Mouse (Mus musculus) liver, postnatal 0 days (tissue): ENCODE data around the gene Itk. TPM values are rescaled to one million over a fixed set of nuclear protein-coding genes. Genes with fewer than 3 reads are reported as not detected.

Experiments used
- ATAC-seq: fragments of 200-750 bp; cut with Nextera tagmentation; 2 replicates; pipeline ENCODE4 v1.8.0; 2017; ENCODE audit warnings: mild to moderate bottlenecking, moderate library complexity
- DNase-seq: peaks from one replicate; pipeline ENCODE4 v3.0.0-alpha.2; 2016
- H3K27ac ChIP-seq: fragments of 300-500 bp; sonication (generic); 2 replicates; pipeline ENCODE4 v1.5.1; 2014; ENCODE audit warnings: antibody characterized with exemption, moderate library complexity, mild to moderate bottlenecking, low read depth
- H3K27me3 ChIP-seq: fragments of 300-500 bp; sonication (generic); 2 replicates; pipeline ENCODE4 v1.6.1; 2014; ENCODE audit warnings: low read length, control low read depth, mixed read lengths; ENCODE audit not compliant: insufficient read depth
- H3K36me3 ChIP-seq: fragments of 300-500 bp; sonication (generic); replicated peaks from 2 replicates; pipeline ENCODE4 v1.6.1; 2014; ENCODE audit warnings: mild to moderate bottlenecking, control low read depth, low read length, moderate library complexity, mixed read lengths; ENCODE audit not compliant: insufficient read depth
- H3K4me1 ChIP-seq: fragments of 300-500 bp; sonication (generic); 2 replicates; pipeline ENCODE4 v1.6.1; 2014; ENCODE audit warnings: antibody characterized with exemption, mild to moderate bottlenecking, control low read depth; ENCODE audit not compliant: insufficient read depth
- H3K4me2 ChIP-seq: fragments of 300-500 bp; sonication (generic); 2 replicates; pipeline ENCODE4 v1.6.1; 2014; ENCODE audit warnings: low read depth, mild to moderate bottlenecking, low read length, moderate library complexity, mixed read lengths
- H3K4me3 ChIP-seq: fragments of 300-500 bp; sonication (generic); 2 replicates; pipeline ENCODE4 v1.5.1; 2014; ENCODE audit warnings: low read depth, low read length
- H3K9ac ChIP-seq: fragments of 300-500 bp; sonication (generic); replicated peaks from 2 replicates; pipeline ENCODE4 v1.6.1; 2014; ENCODE audit warnings: mild to moderate bottlenecking, moderate library complexity
- H3K9me3 ChIP-seq: fragments of 300-500 bp; sonication (generic); 2 replicates; pipeline ENCODE4 v1.6.1; 2016; ENCODE audit warnings: mild to moderate bottlenecking, control low read depth, low read length, mixed read lengths
- CTCF ChIP-seq: sonication (generic); IDR thresholded peaks from 2 replicates; pipeline ENCODE4 v1.5.1; 2016; ENCODE audit warnings: antibody characterized with exemption, low read depth
- EP300 ChIP-seq: IDR thresholded peaks from 2 replicates; pipeline ENCODE4 v1.6.1; 2016; ENCODE audit warnings: antibody characterized with exemption, low read depth, mild to moderate bottlenecking
- WGBS: fragments of 180-500 bp; shearing (Covaris S2); extraction: QIAGEN DNeasy Blood & Tissue Kit; methylation state at CpG from one replicate; pipeline ENCODE4 v1.1.7; 2014; ENCODE audit not compliant: insufficient replicate concordance; 5-methylcytosine and 5-hydroxymethylcytosine counted together
- polyA plus RNA-seq: library from polyadenylated mRNA; unstranded; fragments of >200 nt; fragmentation: Nextera tagmentation; extraction: Ambion mirVana; gene quantifications from 2 replicates; pipeline ENCODE4 v1.2.1, GENCODE M21; 2015

The Itk gene
- polyA plus RNA-seq, 1 experiment from 2014 or later: 0.09 TPM

DNA sequence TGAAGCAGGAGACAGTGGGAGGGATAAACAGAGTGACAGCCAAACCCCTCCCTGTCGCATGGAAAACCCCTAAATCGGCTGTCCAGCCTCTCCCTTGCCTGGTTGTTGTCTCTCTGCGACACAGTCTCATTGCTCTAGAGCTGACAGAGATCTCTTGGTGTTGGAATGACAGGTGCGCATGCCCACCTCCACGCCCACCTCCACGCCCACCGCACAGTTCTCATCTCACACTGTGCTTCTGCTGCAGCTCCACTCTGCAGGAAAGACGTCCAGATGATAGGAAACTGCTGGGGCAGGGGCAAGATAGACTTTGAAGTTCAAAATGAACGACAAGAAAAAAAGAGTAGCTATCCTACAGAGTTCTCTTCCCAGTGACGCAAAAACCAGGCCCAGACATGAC, 85.2 kb downstream of the Itk start:
- H3K27me3 ChIP-seq: no peaks in the 10 kb centered on the region
- peaks cover 17% of the 10 kb centered on the region; the same call in 1 of the 2 replicates for H3K4me1 ChIP-seq
- no peaks in the 10 kb centered on the region for H3K9me3 ChIP-seq
- no peak overlapping the region for H3K4me2 ChIP-seq
- no peak for ATAC-seq
- peak overlapping the region; percentile 48; the same call in 1 of the 2 replicates for H3K27ac ChIP-seq
- H3K36me3 ChIP-seq: no peaks in the 10 kb centered on the region; the same call in 1 of the 2 replicates
- H3K4me3 ChIP-seq: no peak overlapping the region
- TF ChIP-seq EP300 (no peak), CTCF (no peak)
- H3K9ac ChIP-seq: no peak overlapping the region
- WGBS: 64% methylated on average over 10 of the region's 10 CpGs
- no peak for DNase-seq

DNA sequence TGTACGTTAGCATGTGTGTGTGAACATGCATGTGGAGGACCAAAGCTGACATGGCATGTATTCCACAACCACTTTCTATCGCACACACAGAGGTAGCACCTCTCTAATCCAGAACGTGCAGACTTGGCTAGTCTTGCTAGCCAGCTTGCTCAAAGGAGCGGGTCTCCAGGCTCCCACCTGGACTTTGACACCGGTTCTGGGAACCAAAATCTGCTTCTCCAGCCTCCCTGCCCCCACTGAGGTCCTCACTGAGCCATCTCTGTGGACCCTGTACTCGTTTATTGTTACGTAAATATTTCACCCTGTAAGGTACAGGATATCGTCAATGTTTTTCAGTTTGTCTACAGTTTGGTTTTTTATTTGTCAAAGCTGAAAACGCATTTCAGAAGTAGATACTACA, 86.8 kb downstream of the Itk start:
- H3K4me1 ChIP-seq: peaks cover 18% of the 10 kb centered on the region; the same call in 1 of the 2 replicates
- no peak overlapping the region for H3K9ac ChIP-seq
- ATAC-seq (no peak), DNase-seq (no peak)
- H3K9me3 ChIP-seq: no peaks in the 10 kb centered on the region
- no peaks in the 10 kb centered on the region for H3K27me3 ChIP-seq
- H3K36me3 ChIP-seq: no peaks in the 10 kb centered on the region
- no peak overlapping the region for H3K4me2 ChIP-seq
- no peak overlapping the region for H3K4me3 ChIP-seq
- TF ChIP-seq CTCF (no peak), EP300 (no peak)
- WGBS: 68% methylated on average over 9 of the region's 9 CpGs
- no peak overlapping the region for H3K27ac ChIP-seq

DNA sequence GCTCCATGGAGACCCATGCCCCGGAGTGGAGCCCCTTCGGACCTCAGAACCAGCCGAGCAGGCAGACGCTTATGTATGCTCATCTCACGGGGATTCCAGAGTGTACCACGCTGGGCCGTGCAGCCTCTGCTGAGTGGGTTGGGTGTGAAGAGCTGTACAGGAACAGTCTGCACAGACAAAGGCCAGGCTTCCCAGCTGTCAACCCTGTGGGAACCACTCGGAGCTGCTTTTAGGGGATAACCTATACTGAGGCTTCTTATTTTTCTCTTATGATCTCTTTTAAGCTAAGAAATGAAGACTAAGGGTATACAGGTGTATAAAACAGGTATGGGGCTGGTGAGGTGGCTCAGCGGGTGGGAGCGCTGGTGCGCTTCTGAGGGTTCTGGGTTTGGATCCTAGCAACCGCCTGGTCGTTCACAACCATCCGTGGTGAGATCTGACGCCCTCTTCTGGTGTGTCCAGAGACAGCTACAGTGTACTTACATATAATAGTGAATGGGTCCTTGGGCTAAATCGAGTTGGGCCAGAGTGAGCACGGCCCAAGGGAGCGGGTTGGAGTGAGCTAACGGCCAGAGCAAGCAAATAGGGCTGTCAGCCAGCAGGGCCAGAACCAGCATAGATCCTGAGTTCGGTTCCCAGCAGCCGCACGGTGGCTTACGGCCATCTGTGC, 87.6 kb downstream of the Itk start:
- 87% methylated on average over 23 of the region's 23 CpGs for WGBS
- H3K27ac ChIP-seq: no peak overlapping the region
- ATAC-seq (no peak), DNase-seq (no peak)
- TF ChIP-seq CTCF: no peak
- no peak for TF ChIP-seq EP300
- H3K36me3 ChIP-seq: no peaks in the 10 kb centered on the region
- H3K9ac ChIP-seq: no peak overlapping the region
- no peak overlapping the region for H3K4me2 ChIP-seq
- no peaks in the 10 kb centered on the region for H3K9me3 ChIP-seq
- H3K4me1 ChIP-seq: peaks cover 19% of the 10 kb centered on the region; the same call in 1 of the 2 replicates
- H3K4me3 ChIP-seq: no peak overlapping the region
- H3K27me3 ChIP-seq: no peaks in the 10 kb centered on the region

DNA sequence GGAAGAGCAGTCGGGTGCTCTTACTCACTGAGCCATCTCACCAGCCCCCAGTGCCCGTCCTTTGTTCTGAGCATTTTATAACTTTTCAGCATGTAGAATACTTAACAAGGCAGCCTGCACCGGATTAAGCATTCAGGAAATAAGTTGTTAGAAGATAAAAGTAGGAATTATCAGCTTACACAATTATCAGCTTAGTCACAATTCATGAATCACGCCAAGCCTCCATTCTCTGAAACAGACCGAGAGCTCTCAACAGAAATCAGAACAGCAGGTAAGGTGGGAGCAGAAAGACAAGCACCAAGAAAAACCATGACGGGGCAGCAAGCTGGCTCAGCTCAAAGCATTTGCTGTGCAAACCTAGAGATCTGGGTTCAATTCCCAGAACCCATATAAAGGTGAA, 89.4 kb downstream of the Itk start:
- Histone ChIP-seq H3K27ac (no peak overlapping the region), H3K4me1 (peaks cover 15% of the 10 kb centered on the region; the same call in 1 of the 2 replicates), H3K27me3 (no peaks in the 10 kb centered on the region), H3K4me2 (no peak overlapping the region), H3K36me3 (no peaks in the 10 kb centered on the region), H3K9ac (no peak overlapping the region), H3K4me3 (no peak overlapping the region), H3K9me3 (no peaks in the 10 kb centered on the region)
- DNase-seq (no peak), ATAC-seq (no peak)
- TF ChIP-seq CTCF (no peak), EP300 (no peak)
- 57% methylated on average over 6 of the region's 6 CpGs for WGBS

DNA sequence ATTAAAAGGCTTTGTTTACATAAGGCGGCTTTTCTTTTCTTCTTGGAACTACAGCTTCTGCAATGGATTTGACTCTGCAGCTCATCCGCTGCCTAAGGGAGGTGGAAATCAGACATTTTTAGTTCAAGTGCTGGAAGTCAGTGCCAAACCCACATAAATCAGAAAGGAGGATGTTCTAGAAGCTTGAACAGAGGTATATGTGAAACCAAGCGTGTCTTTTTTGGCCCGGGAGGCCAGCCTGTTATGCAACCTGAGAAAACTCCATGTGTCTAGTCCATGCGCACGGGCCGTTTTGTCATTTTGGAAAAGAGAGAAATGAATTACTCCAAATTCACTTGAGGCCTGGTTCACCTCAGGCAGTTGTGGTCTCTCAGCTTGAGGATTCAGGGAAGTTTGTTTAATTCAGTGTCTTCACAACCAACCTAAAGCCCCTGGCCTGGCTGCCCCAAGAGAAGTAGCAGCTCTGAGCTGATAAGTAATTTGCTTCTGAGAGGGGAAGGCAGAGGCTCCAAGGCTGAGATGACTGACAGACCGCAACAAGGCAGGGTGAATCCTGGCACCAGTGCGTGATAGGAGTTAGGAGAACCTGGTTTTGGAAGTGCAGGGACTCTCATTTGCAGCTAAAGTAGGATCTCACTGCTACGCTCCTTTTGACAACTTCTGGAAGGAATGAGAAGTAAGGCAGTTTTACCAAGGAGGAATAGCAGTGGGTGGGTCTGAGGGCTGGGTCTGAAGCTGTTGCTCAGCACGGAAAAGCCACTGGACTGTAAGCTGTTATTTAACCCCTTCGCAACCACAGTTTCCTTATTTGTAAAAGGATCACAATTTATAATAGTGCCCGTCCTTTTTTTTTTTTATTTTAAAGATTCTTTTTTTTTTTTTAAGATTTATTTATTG, 90.2 kb downstream of the Itk start:
- 35% methylated on average over 13 of the region's 13 CpGs for whole genome bisulfite sequencing

DNA sequence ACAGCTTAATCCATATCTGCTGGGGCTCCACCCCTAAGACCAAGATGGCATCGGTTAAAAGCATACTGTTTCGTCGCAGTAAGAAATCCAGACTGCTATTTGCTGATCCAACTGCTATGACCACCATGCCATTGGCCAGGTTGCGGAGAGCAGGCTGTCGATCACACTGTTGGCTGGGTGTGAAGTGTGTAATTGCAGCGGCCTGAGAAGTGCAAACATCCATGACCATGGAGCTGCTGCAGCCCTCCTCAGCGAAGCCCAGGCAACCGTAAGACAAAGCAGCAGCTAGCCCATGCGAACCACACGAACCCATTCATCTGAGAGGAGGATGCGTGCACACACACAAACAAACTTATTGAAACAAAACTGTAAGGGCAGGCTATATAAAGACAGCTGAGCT, 94.9 kb downstream of the Itk start:
- ATAC-seq (no peak), DNase-seq (no peak)
- Histone ChIP-seq H3K4me3 (no peak overlapping the region), H3K9me3 (no peaks in the 10 kb centered on the region), H3K27me3 (no peaks in the 10 kb centered on the region), H3K4me2 (no peak overlapping the region), H3K36me3 (peaks cover 3% of the 10 kb centered on the region; the same call in 1 of the 2 replicates), H3K4me1 (0 out of 2 replicates have a peak, but pooled peaks cover 12% of the 10 kb centered on the region), H3K27ac (no peak overlapping the region), H3K9ac (no peak overlapping the region)
- TF ChIP-seq EP300: no peak
- TF ChIP-seq CTCF: no peak
- WGBS: 84% methylated on average over 11 of the region's 11 CpGs

More for the DNA sequence above, 90.2 kb downstream of the Itk start:
- no peaks in the 10 kb centered on the region for H3K9me3 ChIP-seq
- H3K4me3 ChIP-seq: no peak overlapping the region
- no peaks in the 10 kb centered on the region for H3K27me3 ChIP-seq
- peak overlapping the region; percentile 7 for H3K4me2 ChIP-seq
- no peaks in the 10 kb centered on the region for H3K36me3 ChIP-seq
- H3K4me1 ChIP-seq: peaks cover 15% of the 10 kb centered on the region; the same call in 1 of the 2 replicates
- ATAC-seq (no peak), DNase-seq (no peak)
- H3K27ac ChIP-seq: peak overlapping the region; percentile 29; the same call in 1 of the 2 replicates
- TF ChIP-seq CTCF: no peak
- no peak for TF ChIP-seq EP300
- H3K9ac ChIP-seq: no peak overlapping the region
